In the genomic region with DNA sequence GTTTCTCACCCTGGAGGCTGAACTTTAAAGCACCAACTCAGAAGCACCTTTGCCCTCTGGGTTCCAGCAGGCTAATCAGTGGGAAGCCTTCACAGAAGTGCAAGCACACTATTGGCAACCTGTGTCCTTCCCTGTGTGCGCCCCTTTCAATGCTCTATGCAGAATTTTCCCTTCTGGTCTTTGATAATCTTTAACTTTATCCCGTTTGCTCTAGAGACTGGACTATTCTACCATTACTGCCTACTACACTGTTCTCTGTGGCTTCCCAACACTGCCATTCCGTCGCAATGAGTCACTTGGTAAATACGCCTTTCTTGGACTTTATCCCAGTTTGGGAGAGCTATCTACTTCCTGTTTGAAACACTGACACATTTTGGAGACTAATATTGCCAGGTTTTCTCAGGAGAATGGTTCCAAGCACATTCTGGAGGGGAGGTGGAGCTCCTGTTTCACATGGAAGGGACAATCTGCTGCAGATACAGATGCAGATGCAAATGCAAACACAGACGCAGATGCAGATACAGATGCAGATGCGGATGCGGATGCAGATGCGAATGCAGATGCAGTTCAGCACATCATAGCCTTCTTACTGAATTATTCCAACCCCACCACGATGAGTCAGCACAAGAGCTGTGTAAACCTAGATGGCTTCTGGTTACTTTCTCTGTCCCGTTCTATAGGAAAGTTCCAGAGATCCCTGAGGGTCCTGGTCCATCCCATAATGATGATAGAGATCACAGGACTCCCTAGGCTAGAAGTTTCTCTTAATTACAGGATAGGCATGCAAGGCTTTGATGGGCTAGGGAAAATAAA, we compare ENCODE assay signal across 8 mouse cellular contexts. TPM values are rescaled to one million over a fixed set of nuclear protein-coding genes. Genes with fewer than 3 reads are reported as not detected.
DNase-seq lines count a peak whose midpoint lies in the region; ATAC-seq and TF ChIP-seq lines count a peak whose summit lies in the region.

No protein-coding gene starts in this region.

- H3K9ac ChIP-seq in hindbrain, postnatal 0 days (replicated peaks; ENCODE audit: low read length) = no peak overlapping the region
- H3K9ac ChIP-seq in hindbrain, embryonic 14.5 days = no peak overlapping the region
- H3K9ac ChIP-seq in hindbrain, embryonic 11.5 days (ENCODE audit: low read depth, low read length) = no peak overlapping the region

- no peak overlapping the region for H3K4me2 ChIP-seq in hindbrain, postnatal 0 days (ENCODE audit: low read depth, low read length)
- H3K4me2 ChIP-seq in hindbrain, embryonic 14.5 days (replicated peaks) = no peak overlapping the region
- H3K4me2 ChIP-seq in hindbrain, embryonic 11.5 days (replicated peaks; ENCODE audit: low read depth, low read length) = no peak overlapping the region

- H3K9me3 ChIP-seq in hindbrain, postnatal 0 days (ENCODE audit: low read length) = no peaks in the 10 kb centered on the region
- no peaks in the 10 kb centered on the region for H3K9me3 ChIP-seq in hindbrain, embryonic 14.5 days (ENCODE audit: control insufficient read depth, low read length)
- no peaks in the 10 kb centered on the region for H3K9me3 ChIP-seq in hindbrain, embryonic 11.5 days (ENCODE audit: control insufficient read depth, low read length)

- no peak for ATAC-seq in hindbrain, postnatal 0 days
- no peak for ATAC-seq in hindbrain, embryonic 14.5 days (ENCODE audit: low FRiP score)
- ATAC-seq in megakaryocyte-erythroid progenitor cell, adult 5-6 weeks (replicated peaks; ENCODE audit: low FRiP score, low TSS enrichment, poor library complexity, severe bottlenecking) = 0 out of 2 replicates have a peak, but pooled peaks have one; percentile 44
- ATAC-seq in hindbrain, embryonic 11.5 days (ENCODE audit: low FRiP score) = no peak

- no peaks in the 10 kb centered on the region for H3K36me3 ChIP-seq in hindbrain, postnatal 0 days (ENCODE audit: insufficient read depth, low read length)
- H3K36me3 ChIP-seq in hindbrain, embryonic 14.5 days (replicated peaks; ENCODE audit: control insufficient read depth, insufficient read depth) = no peaks in the 10 kb centered on the region
- H3K36me3 ChIP-seq in hindbrain, embryonic 11.5 days (ENCODE audit: control insufficient read depth, insufficient read depth, low read length) = no peaks in the 10 kb centered on the region

- DNase-seq in hindbrain, postnatal 0 days (ENCODE audit: low spot score) = peak; percentile 27
- no peak for DNase-seq in hindbrain, embryonic 14.5 days (ENCODE audit: low spot score)
- peak; percentile 16 for DNase-seq in brain, embryonic 18.5 days (ENCODE audit: low read depth, low spot score)
- DNase-seq in heart, postnatal 4 days = peak; percentile 54
- peak; percentile 10 to 22 for DNase-seq in left cerebral cortex, adult 9 months (ENCODE audit: low spot score in 2 of 2)
- no peak for DNase-seq in B cell, adult 2 months
- DNase-seq in hindbrain, embryonic 11.5 days (ENCODE audit: low spot score) = no peak

- H3K27ac ChIP-seq in hindbrain, postnatal 0 days = no peak overlapping the region
- H3K27ac ChIP-seq in hindbrain, embryonic 14.5 days = no peak overlapping the region
- H3K27ac ChIP-seq in hindbrain, embryonic 11.5 days (ENCODE audit: low read depth, low read length) = no peak overlapping the region

- no peak overlapping the region for H3K4me3 ChIP-seq in hindbrain, postnatal 0 days (ENCODE audit: low read length)
- H3K4me3 ChIP-seq in hindbrain, embryonic 14.5 days (replicated peaks; ENCODE audit: low read length) = no peak overlapping the region
- no peak overlapping the region for H3K4me3 ChIP-seq in hindbrain, embryonic 11.5 days (ENCODE audit: low read depth, low read length)

- WGBS in hindbrain, postnatal 0 days = 80% methylated on average over 11 of the region's 11 CpGs
- WGBS in hindbrain, embryonic 14.5 days = 83% methylated on average over 11 of the region's 11 CpGs
- WGBS in hindbrain, embryonic 11.5 days = 84% methylated on average over 11 of the region's 11 CpGs

- H3K27me3 ChIP-seq in hindbrain, postnatal 0 days (ENCODE audit: insufficient read depth, low read length) = no peaks in the 10 kb centered on the region
- H3K27me3 ChIP-seq in hindbrain, embryonic 14.5 days (ENCODE audit: control insufficient read depth, insufficient read depth, low read length) = no peaks in the 10 kb centered on the region
- no peaks in the 10 kb centered on the region for H3K27me3 ChIP-seq in hindbrain, embryonic 11.5 days (ENCODE audit: control insufficient read depth, insufficient read depth, low read length)

- TF ChIP-seq CTCF in hindbrain, postnatal 0 days (IDR thresholded peaks at IDR 0.05; ENCODE audit: low read depth) = no peak

- no peaks in the 10 kb centered on the region for H3K4me1 ChIP-seq in hindbrain, postnatal 0 days (ENCODE audit: insufficient read depth, low read length)
- no peaks in the 10 kb centered on the region for H3K4me1 ChIP-seq in hindbrain, embryonic 14.5 days (replicated peaks; ENCODE audit: control insufficient read depth, insufficient read depth, low read length)
- H3K4me1 ChIP-seq in hindbrain, embryonic 11.5 days (replicated peaks; ENCODE audit: control insufficient read depth, insufficient read depth, low read length) = no peaks in the 10 kb centered on the region

RNA-seq across cellular contexts. Expression of a gene that starts 34.4 kb away (rescaled TPM):
- total RNA-seq in hindbrain, postnatal 0 days (2014; rRNA removed) = 25.4 and 30.9 TPM in 2 replicates
- 8.3 and 9.5 TPM in 2 replicates for polyA plus RNA-seq in hindbrain, postnatal 0 days (2015; fragmentation: Nextera tagmentation; extraction: Ambion mirVana)
- 8.5 and 11.2 TPM in 2 replicates for polyA plus RNA-seq in hindbrain, embryonic 14.5 days (2014; fragmentation: Nextera tagmentation; extraction: Ambion mirVana)
- total RNA-seq in heart, postnatal 4 days (2021) = 10 to 100 TPM; 30.8 to 33.3 TPM
- total RNA-seq in megakaryocyte-erythroid progenitor cell, adult 5-6 weeks (2014; fragmentation: Nextera tagmentation) = 21.0 and 26.8 TPM in 2 replicates
- total RNA-seq in megakaryocyte-erythroid progenitor cell, adult 5-6 weeks (2017) = 13.8 and 19.3 TPM in 2 replicates
- 13.1 and 14.7 TPM in 2 replicates for polyA plus RNA-seq in hindbrain, embryonic 11.5 days (2014; fragmentation: Nextera tagmentation; extraction: Ambion mirVana)

Comparison
In these comparisons a context has a peak if more than half of its experiments do, and no peak if none do; other contexts are left out.
1. DNase-seq: peak in hindbrain, postnatal 0 days (single experiment), brain, embryonic 18.5 days (single experiment), heart, postnatal 4 days (single experiment) and left cerebral cortex, adult 9 months (2 of 2); none in hindbrain, embryonic 14.5 days (single experiment), B cell, adult 2 months (0 of 2) and hindbrain, embryonic 11.5 days (single experiment).